Mouse (Mus musculus): ENCODE results near the gene Rnpc3.
"Not testable (repeated sequence)": the region's sequence is repeated elsewhere in the genome, so short reads cannot be mapped to it uniquely, and the experiment has no call there.

Rnpc3 gene

DNA sequence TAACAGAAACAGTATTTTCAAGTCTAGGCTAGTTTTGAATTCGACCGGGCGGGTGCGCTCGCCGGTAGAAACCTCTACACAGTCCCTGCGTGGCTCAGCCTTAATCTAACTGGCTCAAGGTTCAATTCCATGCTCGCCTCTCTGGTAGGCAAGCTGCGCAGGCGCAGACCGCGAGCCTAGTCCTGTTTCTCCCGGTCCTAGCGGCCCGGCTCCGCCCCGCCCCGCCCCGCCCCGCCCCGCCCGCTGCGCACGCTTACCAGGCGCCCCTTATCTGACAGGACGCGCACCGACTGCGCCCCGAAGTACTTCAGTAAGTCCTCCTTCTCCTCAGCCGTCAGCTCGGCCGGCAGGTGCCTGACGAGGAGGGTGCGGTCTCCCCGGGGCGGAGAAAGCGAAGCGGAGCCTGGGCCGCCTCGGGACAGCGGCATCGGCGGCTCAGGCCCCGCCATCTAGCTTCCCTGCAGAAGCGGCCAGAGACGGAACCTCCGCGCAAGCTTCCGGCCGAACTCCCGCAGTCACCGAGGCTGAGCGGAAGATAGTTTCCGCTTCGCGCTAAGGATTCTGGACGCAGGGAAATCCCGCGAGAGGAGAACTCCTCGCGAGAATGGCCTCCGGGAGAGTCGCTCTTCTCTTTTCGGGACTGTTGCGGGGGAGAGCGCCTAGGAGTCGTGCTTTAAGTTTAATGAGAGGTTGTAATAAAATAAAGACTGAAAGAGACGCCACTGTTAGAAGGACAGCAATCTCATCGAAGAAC lies at the start of gene Rnpc3:
TSS of gene Rnpc3 (minus strand) at position 544 of the 754 bp plus-strand sequence.
- DNase-seq: peak; percentile 96

DNA sequence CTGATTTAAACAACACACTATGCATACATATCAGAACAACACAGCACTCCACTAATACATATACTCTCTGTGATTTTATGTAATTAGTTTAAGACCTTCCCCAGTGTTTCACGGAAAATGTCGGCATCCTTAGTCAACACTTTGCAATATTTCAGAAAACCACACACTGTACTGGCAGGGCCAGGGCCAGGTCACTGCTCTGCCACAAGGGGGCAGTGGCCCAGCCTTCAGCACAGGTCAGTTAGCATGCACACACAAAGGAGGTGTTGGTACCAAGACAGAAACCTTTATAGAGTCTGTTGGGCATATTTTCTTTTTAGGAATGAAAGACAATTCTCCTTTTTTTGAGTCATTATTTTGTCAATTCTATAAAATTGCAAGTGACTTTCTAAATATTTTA lies 27.0 kb upstream of the Rnpc3 start:
- no peak for DNase-seq

DNA sequence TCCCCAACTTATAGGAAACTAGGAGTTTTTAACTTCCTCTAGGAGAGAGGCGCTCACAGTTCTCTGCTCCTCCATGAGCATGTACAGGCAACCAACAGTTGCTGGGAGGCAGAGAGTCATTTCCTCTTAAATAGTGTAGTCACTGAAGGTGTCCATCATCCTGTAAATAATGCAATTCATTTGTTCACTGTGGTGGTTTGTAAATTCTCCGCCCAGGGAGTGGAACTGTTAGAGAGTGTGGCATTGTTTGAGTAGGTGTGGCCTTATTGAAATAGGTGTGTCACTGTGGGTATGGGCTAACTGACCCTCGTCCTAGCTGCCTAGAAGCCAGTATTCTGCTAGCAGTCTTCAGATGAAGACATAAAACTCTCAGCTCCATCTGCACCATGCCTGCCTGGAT lies 24.4 kb upstream of the Rnpc3 start:
- no peak for DNase-seq

DNA sequence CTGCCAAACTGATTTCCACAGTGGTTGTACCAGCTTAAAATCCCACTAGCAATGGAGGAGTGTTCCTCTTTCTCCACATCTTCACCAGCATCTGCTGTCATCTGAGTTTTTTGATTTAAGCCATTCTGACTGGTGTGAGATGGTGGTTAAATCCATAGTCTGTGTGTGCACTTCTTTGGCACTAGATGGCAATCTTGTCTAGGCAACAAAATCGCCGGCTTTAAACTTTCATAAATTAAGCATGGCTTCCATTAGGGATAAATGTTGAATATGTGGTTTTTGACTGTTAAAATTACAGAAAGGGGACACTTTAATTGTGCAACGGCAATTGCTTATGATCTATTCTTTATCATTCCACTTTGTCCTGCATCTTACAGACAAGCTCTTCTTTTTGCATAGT lies 21.4 kb upstream of the Rnpc3 start:
- DNase-seq: not testable (repeated sequence)

DNA sequence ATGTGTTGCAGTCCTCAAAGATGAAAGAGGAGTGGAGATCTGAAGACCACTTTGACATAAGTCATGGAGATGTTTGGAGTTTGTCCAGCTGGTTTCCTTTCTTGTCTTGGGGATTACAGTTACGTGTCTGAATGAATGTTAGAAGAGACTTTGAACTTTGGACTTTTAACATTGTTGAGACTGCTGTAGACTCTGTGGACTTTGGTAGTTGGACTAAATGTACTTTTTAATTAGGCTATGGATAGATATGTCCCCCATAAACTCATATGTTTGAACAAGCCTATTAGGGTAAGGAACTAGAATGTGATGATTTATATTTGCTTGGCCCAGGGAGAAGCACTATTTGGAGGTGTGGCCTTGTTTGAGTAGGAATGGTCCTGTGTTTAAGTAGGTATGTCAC lies 9.6 kb upstream of the Rnpc3 start:
- DNase-seq: no peak

DNA sequence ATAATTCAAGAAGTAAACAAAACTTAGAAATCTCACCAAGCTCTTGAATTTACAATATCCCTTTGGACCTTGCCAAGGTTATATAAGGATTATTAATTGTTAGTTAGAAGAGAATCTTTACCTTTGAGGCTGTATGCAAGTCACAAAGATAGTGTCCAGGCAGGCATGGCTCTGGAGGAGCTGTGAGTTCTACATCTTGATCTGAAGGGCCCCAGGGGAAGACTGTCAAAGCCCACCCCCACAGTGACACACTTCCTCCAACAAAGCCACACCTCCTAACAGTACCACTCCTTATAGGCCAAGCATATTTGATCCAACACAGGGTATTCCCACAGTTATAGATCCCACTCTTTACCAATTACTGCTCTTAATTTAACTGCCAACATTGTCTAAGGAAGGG lies 4.3 kb upstream of the Rnpc3 start:
- no peak for DNase-seq

DNA sequence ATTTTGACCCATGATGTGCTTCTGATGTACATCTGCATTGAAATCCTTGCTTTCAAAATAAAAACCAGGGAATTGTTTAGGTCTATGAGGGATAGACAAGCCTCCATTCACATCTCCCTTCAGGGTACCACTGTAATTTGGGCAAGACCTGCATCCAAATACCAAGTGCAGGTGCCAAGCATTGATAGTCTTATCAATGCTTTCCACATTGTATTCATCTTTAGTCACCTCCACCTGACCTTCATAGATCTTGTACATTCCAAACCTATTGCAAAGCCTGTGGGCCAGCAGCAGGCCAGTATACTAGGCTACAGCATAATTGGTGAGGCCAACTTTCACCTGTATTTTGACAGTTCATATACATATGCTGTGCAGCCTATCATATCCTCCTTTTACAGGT lies 1.7 kb upstream of the Rnpc3 start:
- DNase-seq: no peak

DNA sequence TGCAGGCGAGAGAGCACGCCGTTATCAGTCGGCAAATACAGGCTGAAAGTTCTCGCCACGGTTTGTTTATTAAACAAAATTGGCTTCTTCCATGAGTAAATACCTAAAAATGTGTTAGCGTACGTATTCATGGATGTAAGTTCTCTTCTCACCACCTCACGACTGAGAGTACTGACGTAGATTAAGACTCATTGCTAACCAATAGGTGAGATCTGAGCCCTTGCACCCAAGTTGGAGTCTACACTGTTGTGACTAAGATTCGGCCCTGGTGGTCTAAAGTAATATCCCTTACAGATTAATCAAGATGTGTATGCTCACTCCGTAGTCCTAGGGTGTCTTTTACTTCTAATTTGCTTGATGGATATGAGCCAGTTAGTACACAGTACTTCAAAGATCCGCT lies 615 bp upstream of the Rnpc3 start:
- DNase-seq: no peak

DNA sequence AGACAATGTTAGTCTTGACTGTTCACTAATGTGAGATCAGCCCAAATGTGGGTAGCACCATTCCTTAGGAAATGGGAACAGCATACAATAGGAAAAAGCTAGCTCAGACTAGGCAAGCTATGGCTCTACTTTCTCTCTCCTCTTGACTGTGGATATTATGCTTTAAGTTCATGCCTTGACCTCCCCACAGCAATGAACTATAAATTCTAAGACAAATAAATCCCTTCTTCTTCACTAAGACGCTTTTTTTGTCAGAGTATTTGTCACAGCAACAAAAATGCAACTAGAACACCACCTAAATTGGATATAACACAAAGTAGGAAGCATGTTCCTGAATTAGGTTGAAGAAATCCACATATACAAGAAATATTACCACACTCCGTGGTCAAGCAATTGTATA lies 23.4 kb downstream of the Rnpc3 start, which contains the start of gene Amy1:
TSS of gene Amy1 (minus strand) at position 101 of the 400 bp plus-strand sequence.
- no peak for DNase-seq

DNA sequence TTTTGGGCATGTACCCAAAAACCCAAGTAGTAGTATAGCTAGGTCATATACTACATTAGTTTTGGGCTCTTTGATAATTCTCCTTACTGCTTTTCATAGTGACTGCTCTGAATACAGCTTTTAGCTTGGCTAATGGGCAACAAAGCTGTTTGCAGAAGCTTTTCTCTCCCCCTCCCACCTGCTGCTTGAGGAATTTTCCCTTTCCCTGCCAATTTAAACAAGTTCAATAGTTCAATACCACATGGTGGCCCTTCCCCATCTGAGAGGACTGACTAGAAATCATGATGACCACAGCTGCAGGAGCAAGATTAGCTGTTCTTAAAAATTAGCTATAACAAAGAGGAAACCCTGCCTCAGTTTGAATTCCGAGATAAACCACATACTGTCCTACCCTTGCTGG lies 39.1 kb downstream of the Rnpc3 start:
- DNase-seq: no peak

DNA sequence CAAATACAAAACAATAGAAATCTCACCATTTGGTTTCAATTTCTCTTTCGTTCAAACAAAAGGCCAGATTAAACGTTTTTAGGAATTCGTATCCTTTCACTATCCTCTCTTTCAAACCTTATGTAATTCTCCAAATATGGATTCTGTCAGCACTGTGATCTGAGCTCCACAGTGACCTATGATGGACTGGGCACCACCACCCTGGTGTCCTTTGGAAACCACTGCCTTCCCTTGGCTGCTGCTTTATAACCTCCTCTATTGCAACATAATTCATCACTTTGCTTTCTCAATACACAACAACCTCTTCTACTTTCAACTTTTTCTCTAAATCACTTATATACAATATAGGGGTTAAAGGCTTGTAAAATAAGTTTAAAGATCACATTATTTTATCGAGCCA lies 55.4 kb downstream of the Rnpc3 start:
- DNase-seq: no peak

DNA sequence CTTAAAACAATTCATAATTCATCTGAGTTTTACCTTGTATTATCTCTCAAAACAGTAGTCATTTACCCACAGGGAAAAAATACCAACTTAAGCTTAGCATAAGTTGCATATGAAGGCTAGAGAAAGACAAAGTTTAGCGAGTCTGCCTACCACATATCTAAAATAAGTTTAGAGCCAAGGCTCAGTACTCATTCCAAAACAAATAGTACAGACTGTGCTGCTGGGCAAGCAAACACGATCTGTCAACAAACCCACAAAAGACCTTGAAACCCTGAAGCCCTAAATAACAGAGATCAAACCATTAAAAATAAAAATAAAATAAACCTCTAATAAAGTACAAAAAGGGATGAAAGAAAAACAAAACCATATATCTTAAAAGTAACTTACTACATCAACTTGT lies 55.8 kb downstream of the Rnpc3 start:
- no peak for DNase-seq

DNA sequence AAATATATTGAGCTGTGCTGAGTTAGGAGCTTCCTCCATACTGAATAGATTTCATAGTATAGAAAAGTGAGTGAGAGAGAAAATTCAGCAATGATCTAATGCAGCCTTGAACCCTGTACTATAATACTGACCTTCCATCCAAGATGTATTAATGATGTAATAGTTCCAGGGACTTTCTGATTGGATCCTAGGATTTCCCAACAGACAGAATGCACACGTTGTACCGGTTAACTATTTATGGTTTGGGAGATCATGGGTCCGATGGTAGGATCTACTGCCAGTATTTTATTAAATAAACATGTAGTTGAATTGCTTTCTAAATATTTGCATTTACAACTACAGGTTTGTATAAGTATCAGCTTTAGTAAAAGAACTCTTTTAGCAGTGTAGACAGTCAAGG lies 57.8 kb downstream of the Rnpc3 start:
- no peak for DNase-seq
